Mouse (Mus musculus) liver, postnatal 0 days (tissue): Measurements from ENCODE around the gene Naa30.

ENCODE experiments used
- CTCF ChIP-seq: sonication (generic); IDR thresholded peaks from 2 replicates; pipeline ENCODE4 v1.5.1; 2016; ENCODE audit warnings: antibody characterized with exemption, low read depth
- EP300 ChIP-seq: IDR thresholded peaks from 2 replicates; pipeline ENCODE4 v1.6.1; 2016; ENCODE audit warnings: antibody characterized with exemption, low read depth, mild to moderate bottlenecking

DNA sequence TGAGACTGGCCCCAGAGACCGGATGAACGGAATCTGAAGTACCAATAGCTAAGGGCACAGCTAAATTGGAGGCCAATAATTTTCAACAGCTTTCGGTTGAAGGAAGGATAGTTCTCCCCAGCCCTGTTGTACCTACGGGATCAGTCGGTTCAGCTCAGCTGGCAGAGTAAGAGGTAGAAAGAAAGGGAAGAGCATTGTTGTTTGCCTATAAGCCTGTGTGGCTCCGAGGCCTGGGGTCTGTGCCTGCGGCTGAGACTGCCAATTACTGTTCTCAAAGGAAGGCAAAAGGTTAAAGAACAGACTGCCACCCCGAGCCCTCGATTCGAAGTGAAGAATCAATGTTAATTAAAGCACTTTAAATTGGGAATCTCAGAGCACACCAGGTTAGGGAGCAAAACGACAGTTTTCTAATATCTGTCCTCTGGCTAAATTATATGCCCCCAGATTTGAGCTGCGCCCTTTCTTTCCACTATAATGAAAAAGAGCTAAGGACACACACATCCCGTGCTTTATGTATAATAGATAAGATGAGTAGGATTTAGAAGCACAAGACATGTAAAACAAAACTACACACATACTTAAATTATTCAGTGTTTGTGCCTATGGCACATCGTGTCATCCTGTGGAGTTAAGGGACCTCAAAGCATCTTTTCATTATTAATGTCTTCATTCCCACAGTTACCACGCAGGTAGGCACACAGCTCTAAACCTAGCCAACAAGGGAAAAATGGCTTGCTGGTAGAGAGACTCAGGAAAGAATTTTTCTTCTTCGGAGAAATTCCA lies 13.7 kb upstream of the Naa30 start:
- TF ChIP-seq CTCF: no peak
- no peak for TF ChIP-seq EP300
